Mouse (Mus musculus) kidney, postnatal 0 days (tissue): Measurements from ENCODE around the gene Mtpn. TPM values are rescaled to one million over a fixed set of nuclear protein-coding genes. Genes with fewer than 3 reads are reported as not detected.
A peak's percentile ranks its signal among the peaks of the same experiment; 100 is the strongest.

Experiments used
- ATAC-seq: fragments of 200-750 bp; cut with Nextera tagmentation; replicated peaks from 2 replicates; pipeline ENCODE4 v1.8.0; 2017; ENCODE audit warnings: low read depth, moderate number of reproducible peaks, moderate TSS enrichment, moderate library complexity; ENCODE audit not compliant: low FRiP score
- DNase-seq: peaks from one replicate; pipeline ENCODE4 v3.0.0-alpha.2; 2016; ENCODE audit warnings: low spot score
- H3K27ac ChIP-seq: fragments of 300-500 bp; sonication (generic); 2 replicates; pipeline ENCODE4 v1.5.1; 2014; ENCODE audit warnings: mild to moderate bottlenecking
- H3K27me3 ChIP-seq: fragments of 300-500 bp; sonication (generic); 2 replicates; pipeline ENCODE4 v1.6.1; 2014; ENCODE audit warnings: low read length, mixed read lengths; ENCODE audit not compliant: insufficient read depth
- H3K36me3 ChIP-seq: fragments of 300-500 bp; sonication (generic); 2 replicates; pipeline ENCODE4 v1.6.1; 2014; ENCODE audit warnings: low read length, mixed read lengths; ENCODE audit not compliant: insufficient read depth
- H3K4me1 ChIP-seq: fragments of 300-500 bp; sonication (generic); replicated peaks from 2 replicates; pipeline ENCODE4 v1.6.1; 2014; ENCODE audit warnings: antibody characterized with exemption, low read length, mixed read lengths; ENCODE audit not compliant: insufficient read depth
- H3K4me2 ChIP-seq: fragments of 300-500 bp; sonication (generic); 2 replicates; pipeline ENCODE4 v1.6.1; 2014; ENCODE audit warnings: mild to moderate bottlenecking, low read length, moderate library complexity, mixed read lengths
- H3K4me3 ChIP-seq: fragments of 300-500 bp; sonication (generic); replicated peaks from 2 replicates; pipeline ENCODE4 v1.5.1; 2014; ENCODE audit warnings: low read depth, low read length
- H3K9ac ChIP-seq: fragments of 300-500 bp; sonication (generic); 2 replicates; pipeline ENCODE4 v1.6.1; 2014; ENCODE audit warnings: low read depth, low read length
- H3K9me3 ChIP-seq: fragments of 300-500 bp; sonication (generic); replicated peaks from 2 replicates; pipeline ENCODE4 v1.6.1; 2016; ENCODE audit warnings: low read length, inconsistent platforms, mixed read lengths
- CTCF ChIP-seq: IDR thresholded peaks from 2 replicates; pipeline ENCODE4 v1.5.1; 2016; ENCODE audit warnings: antibody characterized with exemption, low read depth, mild to moderate bottlenecking, moderate library complexity
- whole genome bisulfite sequencing: fragments of 180-500 bp; shearing (Covaris S2); extraction: QIAGEN DNeasy Blood & Tissue Kit; methylation state at CpG from one replicate; pipeline ENCODE4 v1.1.7; 2014; 5-methylcytosine and 5-hydroxymethylcytosine counted together
- polyA plus RNA-seq: library from polyadenylated mRNA; unstranded; fragments of >200 nt; fragmentation: Nextera tagmentation; extraction: Ambion mirVana; gene quantifications from 2 replicates; pipeline ENCODE4 v1.2.1, GENCODE M21; 2015

The Mtpn gene
- 81.3 and 98.3 TPM in 2 replicates for polyA plus RNA-seq

DNA sequence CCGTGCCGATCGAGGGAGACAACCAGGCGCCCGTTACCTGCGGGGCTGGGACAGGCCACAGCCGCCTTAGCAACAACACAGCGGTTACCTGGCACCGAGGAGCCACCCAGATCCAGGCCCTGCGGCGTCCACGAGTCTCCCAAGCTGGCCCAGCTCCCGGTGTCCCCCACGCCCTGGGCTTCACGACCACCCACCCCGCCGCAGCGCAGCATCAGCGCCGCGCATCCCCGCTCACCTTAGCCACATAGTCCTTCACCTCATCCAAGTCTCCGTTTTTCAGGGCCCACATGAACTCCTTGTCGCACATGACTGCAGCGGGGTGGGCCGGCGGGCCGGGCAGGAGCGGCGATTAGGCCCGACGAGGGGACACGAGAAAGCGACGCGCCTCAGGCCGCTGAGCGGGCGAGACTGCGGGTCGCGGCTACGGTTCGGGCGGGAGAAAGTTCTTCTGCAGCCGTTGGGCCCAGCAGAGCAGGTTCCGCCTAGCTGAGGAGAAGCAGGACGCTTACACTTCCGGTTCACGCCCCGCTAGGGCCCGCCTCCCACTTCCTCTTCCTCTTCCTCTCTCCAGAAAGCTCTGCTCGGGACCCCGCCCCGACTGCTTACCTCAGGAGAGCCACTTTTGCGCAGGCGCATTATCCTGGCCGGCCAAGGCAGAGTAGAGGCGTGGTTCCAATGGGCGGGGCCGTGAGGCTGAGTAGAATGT, at the start of gene Mtpn:
Gene Mtpn, minus strand, starts transcription at position 585 of the 706 bp plus-strand sequence.
- ATAC-seq (peak; percentile 99), DNase-seq (peak; percentile 99)
- peak within 1 kb of the TSS; percentile 96 for H3K9ac ChIP-seq
- WGBS, result under 1% methylated on average over 61 of the region's 61 CpGs
- H3K4me1 ChIP-seq, result no peaks in the 10 kb centered on the region
- no peak for TF ChIP-seq CTCF
- no peaks in the 10 kb centered on the region for H3K9me3 ChIP-seq
- peak within 1 kb of the TSS; percentile 79 for H3K4me2 ChIP-seq
- H3K4me3 ChIP-seq, result peak within 1 kb of the TSS; percentile 98
- peak within 1 kb of the TSS; percentile 83 for H3K27ac ChIP-seq
- H3K27me3 ChIP-seq, result no peaks in the 10 kb centered on the region
- no peaks in the 10 kb centered on the region for H3K36me3 ChIP-seq

DNA sequence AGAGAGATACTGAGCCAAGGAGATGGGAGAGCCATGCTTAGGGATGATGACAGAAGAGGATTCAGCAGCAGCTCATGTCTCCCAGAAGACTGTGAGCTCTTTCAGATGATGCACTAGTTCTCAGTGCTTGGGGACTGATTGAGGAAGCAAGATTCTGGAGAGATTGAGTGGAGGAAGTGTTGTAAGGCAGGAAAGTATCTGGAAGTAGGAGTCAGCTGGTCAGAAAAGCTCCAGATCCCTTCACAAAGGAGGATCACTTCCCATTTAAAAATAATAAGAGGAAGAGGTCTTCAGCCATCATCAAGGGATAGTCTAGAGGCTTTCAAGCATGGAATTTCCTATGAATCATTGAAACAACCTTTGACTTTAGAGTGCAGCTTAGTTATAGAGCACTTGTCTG, 29.0 kb upstream of the Mtpn start:
- Histone ChIP-seq H3K4me3 (no peak overlapping the region), H3K36me3 (no peaks in the 10 kb centered on the region), H3K4me2 (no peak overlapping the region), H3K9me3 (no peaks in the 10 kb centered on the region), H3K27me3 (no peaks in the 10 kb centered on the region), H3K4me1 (no peaks in the 10 kb centered on the region), H3K27ac (no peak overlapping the region), H3K9ac (no peak overlapping the region)
- DNase-seq (no peak), ATAC-seq (no peak)
- no peak for TF ChIP-seq CTCF

DNA sequence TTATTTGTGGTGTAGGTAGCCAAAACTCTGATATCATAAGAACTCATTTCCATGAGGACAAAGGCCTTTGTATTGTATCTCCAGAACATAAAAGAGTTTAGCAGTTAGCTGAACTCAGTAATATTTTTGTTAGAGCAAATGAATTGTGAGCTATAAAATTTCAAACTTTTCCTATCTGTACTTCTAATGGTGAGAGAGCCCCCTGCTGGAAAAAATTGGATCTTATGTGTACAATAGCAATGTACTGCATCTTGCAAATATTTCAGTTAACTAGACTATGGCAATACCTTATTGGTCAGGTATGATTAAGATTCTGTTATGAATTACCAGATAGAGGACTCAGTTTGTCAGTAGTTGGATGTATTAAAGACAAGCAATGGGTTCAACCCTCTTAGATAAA, 28.1 kb upstream of the Mtpn start:
- DNase-seq (peak; percentile 79), ATAC-seq (no peak)
- no peaks in the 10 kb centered on the region for H3K27me3 ChIP-seq
- no peak overlapping the region for H3K9ac ChIP-seq
- no peaks in the 10 kb centered on the region for H3K9me3 ChIP-seq
- TF ChIP-seq CTCF, result peak; percentile 76
- H3K36me3 ChIP-seq, result no peaks in the 10 kb centered on the region
- H3K4me3 ChIP-seq, result no peak overlapping the region
- no peak overlapping the region for H3K27ac ChIP-seq
- H3K4me1 ChIP-seq, result no peaks in the 10 kb centered on the region
- H3K4me2 ChIP-seq, result no peak overlapping the region

DNA sequence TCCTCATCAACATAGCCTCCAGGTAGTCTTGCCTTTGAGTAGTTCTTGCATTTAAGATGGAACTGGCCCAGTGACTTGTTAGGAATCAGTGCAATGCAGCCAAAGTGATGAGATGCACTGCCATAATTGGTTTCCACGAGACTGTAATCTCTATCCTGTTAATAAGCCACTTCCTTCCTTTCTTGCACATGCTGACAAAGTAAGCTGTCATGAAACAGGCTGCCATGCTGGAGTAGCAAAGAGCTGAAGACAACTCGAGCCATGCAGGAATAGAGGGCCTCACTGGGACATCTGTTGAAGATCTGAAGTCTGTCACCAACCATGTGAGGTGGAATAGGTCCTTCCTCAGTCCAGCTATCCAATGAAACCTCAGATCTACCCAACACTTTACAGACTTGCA, 20.3 kb upstream of the Mtpn start:
- Histone ChIP-seq H3K4me2 (no peak overlapping the region), H3K4me1 (no peaks in the 10 kb centered on the region), H3K27ac (no peak overlapping the region), H3K36me3 (no peaks in the 10 kb centered on the region), H3K9ac (no peak overlapping the region), H3K4me3 (no peak overlapping the region), H3K27me3 (no peaks in the 10 kb centered on the region), H3K9me3 (no peaks in the 10 kb centered on the region)
- DNase-seq (no peak), ATAC-seq (no peak)
- TF ChIP-seq CTCF, result no peak
- WGBS, result 64% methylated on average over 2 of the region's 2 CpGs

DNA sequence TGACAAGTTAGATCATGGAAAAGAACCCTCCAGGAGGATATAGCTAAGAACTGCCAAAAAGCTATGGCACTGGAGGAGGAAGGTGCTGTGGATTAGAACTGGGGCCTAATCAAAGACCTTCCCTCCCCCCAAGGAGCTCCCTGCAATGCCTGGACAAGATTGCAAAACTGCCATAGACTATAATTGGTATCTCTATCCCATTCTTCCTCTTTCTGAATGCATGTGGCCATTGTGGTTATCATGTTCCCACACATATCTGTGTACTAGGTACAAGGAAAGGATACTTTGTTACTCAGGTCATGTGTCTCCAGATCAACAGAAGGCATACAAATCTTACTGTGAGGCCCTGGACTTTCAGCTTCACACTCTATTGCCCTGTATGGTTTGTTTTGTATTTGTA, 4.7 kb upstream of the Mtpn start:
- Histone ChIP-seq H3K27me3 (no peaks in the 10 kb centered on the region), H3K4me2 (no peak overlapping the region), H3K9ac (no peak overlapping the region), H3K4me3 (no peak overlapping the region), H3K9me3 (no peaks in the 10 kb centered on the region), H3K36me3 (no peaks in the 10 kb centered on the region), H3K4me1 (no peaks in the 10 kb centered on the region), H3K27ac (no peak overlapping the region)
- no peak for DNase-seq
- ATAC-seq, result no peak
- TF ChIP-seq CTCF, result no peak

DNA sequence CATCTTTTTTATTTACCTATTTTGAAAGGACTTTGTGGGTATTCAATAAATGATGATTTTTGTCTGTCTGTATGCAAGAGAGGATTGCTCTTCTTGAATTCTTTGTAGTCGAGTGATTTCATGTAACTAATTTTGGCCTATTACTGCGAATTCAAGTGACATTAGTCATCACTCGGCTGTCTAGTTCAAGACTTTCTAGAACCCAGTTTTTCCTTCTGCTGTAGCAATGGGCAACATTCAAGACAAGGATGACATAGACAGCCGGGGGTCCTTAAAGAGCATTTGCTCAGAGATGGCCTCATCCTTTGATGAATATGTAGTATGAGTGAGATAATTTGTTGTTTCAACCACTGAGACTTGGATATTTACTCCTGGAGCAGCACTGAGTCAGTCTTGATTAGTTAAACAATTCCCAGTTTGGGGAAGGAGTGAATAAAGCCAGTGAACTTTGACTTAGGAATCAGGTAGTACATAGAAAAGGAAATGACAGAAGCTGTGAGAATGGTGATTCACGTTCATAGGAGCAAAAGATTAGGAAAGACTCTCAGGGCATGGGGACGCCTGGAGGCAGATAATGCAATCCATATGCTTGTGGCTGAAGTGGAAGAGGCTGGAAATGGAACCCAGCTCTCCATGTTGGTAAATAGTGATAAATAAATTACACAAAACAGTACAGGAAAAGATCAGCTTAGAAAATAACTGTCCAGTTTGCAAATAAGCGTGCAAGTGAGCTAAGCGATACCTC, 3.1 kb upstream of the Mtpn start:
- ATAC-seq, result no peak
- H3K9me3 ChIP-seq, result no peaks in the 10 kb centered on the region

More for the DNA sequence above, 3.1 kb upstream of the Mtpn start:
- Histone ChIP-seq H3K4me1 (no peaks in the 10 kb centered on the region), H3K27ac (no peak overlapping the region), H3K4me3 (no peak overlapping the region), H3K36me3 (no peaks in the 10 kb centered on the region), H3K4me2 (no peak overlapping the region), H3K9ac (no peak overlapping the region), H3K27me3 (no peaks in the 10 kb centered on the region)
- WGBS, result 79% methylated on average over 8 of the region's 8 CpGs
- DNase-seq, result no peak
- TF ChIP-seq CTCF, result no peak
